ENCODE assay signal across 8 mouse cellular contexts in the genomic region with DNA sequence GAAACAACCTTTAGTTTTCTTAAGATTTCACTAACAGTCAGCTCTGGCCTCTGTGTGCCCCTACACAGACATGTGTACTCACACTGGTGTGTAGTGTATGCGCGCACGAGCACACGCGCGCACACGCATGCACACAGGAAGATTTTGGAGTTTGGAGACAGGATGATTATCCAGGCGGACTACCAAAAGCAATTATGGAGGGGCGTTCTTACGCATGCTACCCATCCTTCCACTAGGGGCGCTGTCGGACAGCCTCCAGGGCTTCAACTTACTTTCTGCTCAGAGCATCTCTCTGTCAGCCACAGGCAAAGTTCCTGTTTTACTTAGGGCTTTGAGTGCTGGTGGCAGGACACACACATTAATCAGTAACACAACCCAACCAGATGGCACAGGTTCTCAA. TPM values are rescaled to one million over a fixed set of nuclear protein-coding genes. Genes with fewer than 3 reads are reported as not detected.
DNase-seq lines count a peak whose midpoint lies in the region; ATAC-seq and TF ChIP-seq lines count a peak whose summit lies in the region.

No protein-coding gene starts in this region.

- no peak overlapping the region for H3K4me2 ChIP-seq in forebrain, embryonic 12.5 days
- no peak overlapping the region for H3K4me2 ChIP-seq in hindbrain, postnatal 0 days (ENCODE audit: low read depth, low read length)
- no peak overlapping the region for H3K4me2 ChIP-seq in midbrain, embryonic 16.5 days (ENCODE audit: low read length)

- no peak overlapping the region for H3K4me3 ChIP-seq in forebrain, embryonic 12.5 days (replicated peaks)
- H3K4me3 ChIP-seq in hindbrain, postnatal 0 days (ENCODE audit: low read length): no peak overlapping the region
- no peak overlapping the region for H3K4me3 ChIP-seq in limb, embryonic 10.5 days
- H3K4me3 ChIP-seq in midbrain, embryonic 16.5 days (ENCODE audit: low read depth, low read length): no peak overlapping the region

- DNase-seq in urinary bladder, postnatal 4 days (ENCODE audit: low spot score in 2 of 2): peak; percentile 35 to 71
- DNase-seq in urinary bladder, adult 18-20 months (ENCODE audit: low spot score in 2 of 2): no peak
- DNase-seq in c-Kit-positive CD71-positive TER-119-positive erythroid progenitor cells, embryonic 14.5 days (ENCODE audit: low spot score): peak; percentile 69
- peak; percentile 75 for DNase-seq in hindbrain, postnatal 0 days (ENCODE audit: low spot score)
- peak; percentile 83 for DNase-seq in limb, embryonic 10.5 days (ENCODE audit: low spot score)
- DNase-seq in thymus, postnatal 0 days (ENCODE audit: low spot score): peak; percentile 65

- H3K4me1 ChIP-seq in forebrain, embryonic 12.5 days: no peaks in the 10 kb centered on the region
- H3K4me1 ChIP-seq in hindbrain, postnatal 0 days (ENCODE audit: insufficient read depth, low read length): no peaks in the 10 kb centered on the region
- no peaks in the 10 kb centered on the region for H3K4me1 ChIP-seq in limb, embryonic 10.5 days
- no peaks in the 10 kb centered on the region for H3K4me1 ChIP-seq in midbrain, embryonic 16.5 days (ENCODE audit: control insufficient read depth, insufficient read depth, low read length)

- peak; percentile 87 for TF ChIP-seq CTCF in hindbrain, postnatal 0 days (IDR thresholded peaks at IDR 0.05; ENCODE audit: low read depth)

- H3K27ac ChIP-seq in forebrain, embryonic 12.5 days: no peak overlapping the region
- H3K27ac ChIP-seq in hindbrain, postnatal 0 days: no peak overlapping the region
- H3K27ac ChIP-seq in limb, embryonic 10.5 days: no peak overlapping the region
- H3K27ac ChIP-seq in midbrain, embryonic 16.5 days (ENCODE audit: low read length): no peak overlapping the region

- 41% methylated on average over 12 of the region's 12 CpGs for WGBS in forebrain, embryonic 12.5 days
- 48% methylated on average over 12 of the region's 12 CpGs for WGBS in hindbrain, postnatal 0 days
- 43% methylated on average over 12 of the region's 12 CpGs for WGBS in limb, embryonic 10.5 days
- 45% methylated on average over 12 of the region's 12 CpGs for WGBS in midbrain, embryonic 16.5 days

- H3K9me3 ChIP-seq in forebrain, embryonic 12.5 days: no peaks in the 10 kb centered on the region
- no peaks in the 10 kb centered on the region for H3K9me3 ChIP-seq in hindbrain, postnatal 0 days (ENCODE audit: low read length)
- H3K9me3 ChIP-seq in limb, embryonic 10.5 days (replicated peaks): no peaks in the 10 kb centered on the region
- no peaks in the 10 kb centered on the region for H3K9me3 ChIP-seq in midbrain, embryonic 16.5 days (replicated peaks; ENCODE audit: control insufficient read depth, low read length, poor library complexity, severe bottlenecking)

- 0 out of 2 replicates have a peak, but pooled peaks have one; percentile 44 for ATAC-seq in forebrain, embryonic 12.5 days (ENCODE audit: low FRiP score)
- ATAC-seq in hindbrain, postnatal 0 days: peak; percentile 68; the same call in 1 of the 2 replicates
- ATAC-seq in midbrain, embryonic 16.5 days: peak; percentile 36; the same call in 1 of the 2 replicates

- no peaks in the 10 kb centered on the region for H3K36me3 ChIP-seq in forebrain, embryonic 12.5 days (replicated peaks)
- no peaks in the 10 kb centered on the region for H3K36me3 ChIP-seq in hindbrain, postnatal 0 days (ENCODE audit: insufficient read depth, low read length)
- no peaks in the 10 kb centered on the region for H3K36me3 ChIP-seq in limb, embryonic 10.5 days
- H3K36me3 ChIP-seq in midbrain, embryonic 16.5 days (ENCODE audit: control insufficient read depth, insufficient read depth, low read length): no peaks in the 10 kb centered on the region

- H3K27me3 ChIP-seq in forebrain, embryonic 12.5 days: no peaks in the 10 kb centered on the region
- H3K27me3 ChIP-seq in hindbrain, postnatal 0 days (ENCODE audit: insufficient read depth, low read length): no peaks in the 10 kb centered on the region
- no peaks in the 10 kb centered on the region for H3K27me3 ChIP-seq in limb, embryonic 10.5 days (ENCODE audit: low read depth, poor library complexity, severe bottlenecking)
- no peaks in the 10 kb centered on the region for H3K27me3 ChIP-seq in midbrain, embryonic 16.5 days (ENCODE audit: control insufficient read depth, insufficient read depth, low read depth, low read length)

- H3K9ac ChIP-seq in forebrain, embryonic 12.5 days: no peak overlapping the region
- no peak overlapping the region for H3K9ac ChIP-seq in hindbrain, postnatal 0 days (replicated peaks; ENCODE audit: low read length)
- no peak overlapping the region for H3K9ac ChIP-seq in midbrain, embryonic 16.5 days (ENCODE audit: low read depth, low read length)

RNA-seq across cellular contexts. Expression of gene Akap7, which starts 57.6 kb away (rescaled TPM):
- 16.1 and 20.7 TPM in 2 replicates for polyA plus RNA-seq in forebrain, embryonic 12.5 days (2016; fragmentation: Nextera tagmentation; extraction: Ambion mirVana)
- 78.0 and 90.1 TPM in 2 replicates for total RNA-seq in hindbrain, postnatal 0 days (2014; rRNA removed)
- polyA plus RNA-seq in hindbrain, postnatal 0 days (2015; fragmentation: Nextera tagmentation; extraction: Ambion mirVana): 84.0 and 85.9 TPM in 2 replicates
- 18.5 and 21.3 TPM in 2 replicates for polyA plus RNA-seq in limb, embryonic 10.5 days (2016; fragmentation: Nextera tagmentation; extraction: Ambion mirVana)
- 55.7 and 63.3 TPM in 2 replicates for polyA plus RNA-seq in midbrain, embryonic 16.5 days (2015; fragmentation: Nextera tagmentation; extraction: Ambion mirVana)
- polyA plus RNA-seq in thymus, postnatal 0 days (2015; fragmentation: Nextera tagmentation; extraction: Ambion mirVana): 11.7 and 14.8 TPM in 2 replicates

Comparison
In these comparisons a context has a peak if more than half of its experiments do, and no peak if none do; other contexts are left out.
1. DNase-seq: peak in urinary bladder, postnatal 4 days (2 of 2), c-Kit-positive CD71-positive TER-119-positive erythroid progenitor cells, embryonic 14.5 days (single experiment), hindbrain, postnatal 0 days (single experiment), limb, embryonic 10.5 days (single experiment) and thymus, postnatal 0 days (single experiment); none in urinary bladder, adult 18-20 months (0 of 2).
2. Peak in every context shown above with its lines, with median percentiles within 50 percentile points of each other: ATAC-seq.